Mouse (Mus musculus) granulocyte monocyte progenitor cell, adult 5-6 weeks (primary cell): ENCODE measurements around the gene Atf6b. TPM values are rescaled to one million over a fixed set of nuclear protein-coding genes. Genes with fewer than 3 reads are reported as not detected.

Experiments
- ATAC-seq: replicated peaks from 2 replicates; pipeline ENCODE4 v1.8.0; 2016; ENCODE audit warnings: mild to moderate bottlenecking, moderate TSS enrichment, inconsistent platforms; ENCODE audit not compliant: poor library complexity, severe bottlenecking
- total RNA-seq, 2 experiments: library from RNA; stranded (forward) in 1 of 2; stranded (reverse) in 1 of 2; fragments of 200-712, 200-1000 nt in 1 of 2; fragments of >200 nt in 1 of 2; fragmentation: Nextera tagmentation in 1 of 2; gene quantifications; 2 replicates each; pipeline ENCODE4 v1.2.3; 2014 to 2017

The Atf6b gene
- total RNA-seq, 2 experiments from 2014 or later = 38.3 to 44.6 TPM

DNA sequence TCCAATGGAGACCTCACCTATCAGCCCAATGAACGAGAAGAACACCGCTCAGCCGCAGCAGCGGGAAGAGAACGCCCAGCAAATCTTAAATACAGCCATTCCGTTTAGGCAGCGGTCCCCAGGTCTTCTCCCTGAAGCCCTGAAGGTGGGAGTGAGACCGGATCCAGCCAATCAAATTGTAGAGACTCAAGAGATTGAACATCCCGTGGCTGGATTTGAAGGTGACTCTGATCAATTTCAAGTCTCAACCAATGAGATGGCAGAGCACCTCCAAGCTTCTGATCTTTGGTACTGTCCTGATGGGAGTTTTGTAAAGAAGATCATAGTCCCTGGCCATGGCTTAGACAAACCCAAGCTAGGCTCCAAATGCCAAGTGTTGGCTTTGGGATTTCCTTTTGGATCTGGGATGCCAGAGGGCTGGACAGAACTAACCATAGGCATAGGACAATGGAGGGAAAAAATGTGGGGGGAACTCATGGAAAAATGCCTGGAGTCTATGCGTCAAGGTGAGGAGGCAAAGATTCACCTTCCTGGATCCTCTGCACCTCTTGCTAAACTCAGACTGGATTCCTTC lies 1.6 kb upstream of the Atf6b start:
- ATAC-seq = no peak

DNA sequence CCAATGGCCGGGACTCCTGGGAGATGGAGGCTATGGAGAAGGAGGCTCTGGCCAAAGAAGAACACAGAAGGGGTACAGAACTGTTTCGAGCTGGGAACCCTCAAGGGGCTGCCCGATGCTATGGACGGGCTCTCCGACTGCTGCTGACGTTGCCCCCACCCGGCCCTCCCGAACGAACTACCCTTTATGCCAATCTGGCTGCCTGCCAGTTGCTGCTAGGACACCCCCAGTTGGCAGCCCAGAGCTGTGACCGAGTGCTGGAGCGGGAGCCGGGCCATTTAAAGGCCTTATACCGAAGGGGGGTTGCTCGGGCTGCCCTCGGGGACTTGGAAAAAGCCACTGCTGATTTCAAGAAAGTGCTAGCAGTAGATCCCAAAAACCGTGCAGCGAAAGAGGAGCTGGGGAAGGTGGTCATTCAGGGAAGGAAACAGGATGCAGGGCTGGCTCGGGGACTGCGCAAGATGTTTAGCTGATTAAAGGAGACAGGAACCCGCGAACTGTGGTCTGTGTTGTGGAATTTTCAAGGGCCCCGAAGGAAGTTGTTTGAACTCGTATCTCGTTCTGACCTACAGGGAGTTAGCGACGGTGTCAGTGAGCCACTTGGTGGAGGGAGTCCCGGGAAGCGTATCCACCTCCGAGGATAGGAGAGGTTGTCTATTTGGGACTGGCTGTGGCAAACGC lies 975 bp upstream of the Atf6b start:
- ATAC-seq = 0 out of 2 replicates have a peak, but pooled peaks have one; percentile 6

DNA sequence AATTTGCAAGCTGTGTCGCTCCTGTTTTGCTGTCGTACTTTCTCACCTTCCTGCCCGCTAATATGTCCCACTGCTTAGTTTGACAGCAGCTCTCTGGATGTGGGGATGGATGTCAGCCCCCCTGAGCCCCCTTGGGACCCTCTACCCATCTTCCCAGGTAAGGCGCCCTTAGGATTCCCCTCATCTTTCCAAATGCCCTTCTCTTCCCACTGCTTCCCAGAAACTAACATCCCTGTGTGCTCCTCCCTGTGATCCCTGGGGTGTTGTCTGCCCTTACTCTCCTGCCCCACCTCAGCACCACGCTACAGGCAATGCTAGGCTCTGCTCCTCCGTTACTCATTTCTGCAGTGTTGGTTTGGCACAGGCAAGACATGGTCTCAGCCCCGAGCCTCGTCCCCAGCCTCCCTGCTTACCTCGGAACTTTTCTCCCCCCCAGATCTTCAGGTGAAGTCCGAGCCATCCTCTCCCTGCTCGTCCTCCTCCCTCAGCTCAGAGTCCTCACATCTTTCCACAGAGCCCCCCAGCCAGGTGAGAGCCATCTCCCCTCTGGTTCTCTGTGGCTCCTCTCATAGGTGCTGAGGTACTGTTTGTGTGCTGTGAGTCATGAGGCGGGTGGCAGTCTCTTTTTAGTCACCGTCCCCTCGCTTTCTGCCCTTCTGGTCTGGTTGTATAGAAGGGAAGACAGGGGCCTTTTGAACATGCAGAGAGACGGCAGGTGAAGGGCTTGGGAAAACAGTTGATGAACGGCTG lies 1.4 kb downstream of the Atf6b start:
- no peak for ATAC-seq

DNA sequence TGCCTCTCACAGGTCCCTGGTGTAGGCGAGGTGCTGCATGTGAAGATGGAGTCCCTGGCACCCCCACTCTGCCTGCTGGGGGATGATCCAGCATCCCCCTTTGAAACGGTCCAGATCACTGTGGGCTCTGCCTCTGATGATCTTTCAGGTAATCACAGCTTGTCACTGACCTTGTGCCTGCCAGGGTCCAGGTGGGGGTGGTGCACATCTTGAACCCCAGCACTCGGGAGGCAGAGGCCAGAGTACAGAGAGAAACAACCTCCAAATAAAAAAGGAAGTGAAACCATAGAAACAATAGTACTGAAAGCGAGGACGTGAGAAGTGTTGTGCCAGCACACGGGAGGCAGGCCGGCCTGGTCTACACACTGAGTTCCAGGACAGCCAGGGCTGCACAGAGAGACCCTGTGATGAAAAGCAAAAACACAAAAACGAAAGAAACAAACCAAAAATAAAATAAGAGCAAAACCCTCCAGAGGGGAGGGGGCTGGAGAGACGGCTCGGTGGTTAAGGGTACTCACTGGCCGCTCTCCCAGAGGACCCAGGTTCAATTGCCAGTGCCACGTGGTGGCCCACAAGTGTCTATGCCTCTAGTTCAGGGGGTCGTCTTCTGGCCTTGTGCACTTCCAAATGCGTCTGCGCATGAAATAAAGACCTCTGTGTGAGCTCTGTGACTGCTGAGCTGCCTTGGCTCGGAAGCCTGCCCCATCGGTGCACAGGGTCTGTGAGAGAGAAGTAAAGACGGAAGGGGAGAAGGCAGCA lies 2.3 kb downstream of the Atf6b start:
- no peak for ATAC-seq

DNA sequence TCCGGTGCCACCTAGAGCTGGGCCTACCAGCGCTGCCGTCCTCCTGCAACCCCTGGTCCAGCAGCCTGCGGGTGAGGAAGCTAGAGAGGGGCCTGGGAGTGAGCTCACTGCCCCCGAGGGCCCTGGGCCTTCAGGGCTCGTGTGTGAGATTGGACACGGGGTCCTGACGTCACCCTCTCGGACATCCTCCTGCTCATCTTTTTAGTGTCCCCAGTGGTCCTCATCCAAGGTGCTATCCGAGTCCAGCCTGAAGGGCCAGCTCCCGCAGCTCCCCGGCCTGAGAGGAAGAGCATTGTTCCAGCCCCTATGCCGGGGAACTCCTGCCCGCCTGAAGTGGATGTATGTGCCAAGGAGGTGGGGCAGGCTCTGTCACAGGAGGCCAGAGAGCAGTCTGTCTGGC lies 3.8 kb downstream of the Atf6b start:
- ATAC-seq = no peak

DNA sequence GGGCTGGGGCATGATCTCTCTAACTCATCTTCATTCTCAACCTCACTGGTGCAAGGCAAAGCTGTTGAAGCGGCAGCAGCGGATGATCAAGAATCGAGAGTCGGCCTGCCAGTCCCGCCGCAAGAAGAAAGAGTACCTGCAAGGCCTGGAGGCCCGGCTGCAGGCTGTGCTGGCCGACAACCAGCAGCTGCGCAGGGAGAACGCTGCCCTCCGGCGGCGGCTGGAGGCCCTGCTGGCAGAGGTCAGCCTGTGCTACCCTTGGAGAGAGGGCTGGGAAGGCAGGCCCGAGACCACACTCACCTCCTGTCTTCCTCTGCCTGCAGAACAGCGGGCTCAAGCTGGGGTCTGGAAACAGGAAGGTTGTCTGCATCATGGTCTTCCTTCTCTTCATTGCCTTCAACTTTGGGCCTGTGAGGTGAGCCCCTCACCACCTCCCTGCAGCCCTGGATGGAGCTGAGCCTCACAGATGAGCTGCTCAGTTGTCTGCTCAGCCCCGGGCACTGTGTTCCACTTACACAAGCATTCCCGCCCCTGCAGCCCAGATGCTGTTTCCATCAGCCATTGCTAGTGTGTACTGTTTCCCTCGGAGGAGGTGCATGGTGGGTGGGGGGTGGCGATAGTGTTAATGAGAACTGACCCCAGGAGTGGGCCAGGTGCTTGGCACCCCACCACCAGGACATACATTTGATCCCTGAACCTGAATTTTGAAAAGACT lies 4.7 kb downstream of the Atf6b start:
- ATAC-seq = no peak

DNA sequence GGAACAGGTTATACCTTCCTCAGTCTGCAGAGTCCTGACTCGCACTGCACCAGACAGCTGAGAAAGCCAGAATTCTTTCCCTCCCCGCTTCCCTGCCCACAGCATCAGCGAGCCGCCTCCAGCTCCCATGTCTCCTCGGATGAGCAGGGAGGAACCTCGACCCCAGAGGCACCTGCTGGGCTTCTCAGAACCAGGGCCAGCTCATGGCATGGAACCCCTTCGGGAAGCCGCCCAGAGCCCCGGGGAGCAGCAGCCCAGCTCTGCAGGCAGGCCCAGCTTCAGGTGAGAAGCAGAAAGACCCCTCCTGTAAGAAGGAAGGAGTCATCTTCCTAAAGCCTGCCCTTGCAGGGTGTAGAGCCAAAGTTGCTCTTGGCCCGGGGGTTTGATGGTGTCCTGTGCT lies 5.6 kb downstream of the Atf6b start:
- ATAC-seq = no peak

DNA sequence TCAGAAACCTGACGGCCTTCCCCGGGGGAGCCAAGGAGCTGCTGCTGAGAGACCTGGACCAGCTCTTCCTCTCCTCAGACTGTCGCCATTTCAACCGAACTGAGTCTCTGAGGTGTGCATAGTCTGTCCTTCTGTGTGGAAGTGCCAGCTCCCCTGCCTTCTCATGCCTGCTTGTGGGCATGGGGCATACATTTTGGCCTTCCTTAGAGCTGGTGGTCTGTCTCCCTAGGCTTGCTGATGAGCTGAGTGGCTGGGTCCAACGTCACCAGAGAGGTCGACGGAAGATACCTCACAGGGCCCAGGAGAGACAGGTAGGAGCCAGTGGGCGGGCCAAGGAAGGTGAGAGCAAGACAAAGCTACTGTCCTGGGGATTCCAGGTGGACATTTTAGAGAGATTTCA lies 6.0 kb downstream of the Atf6b start:
- no peak for ATAC-seq

DNA sequence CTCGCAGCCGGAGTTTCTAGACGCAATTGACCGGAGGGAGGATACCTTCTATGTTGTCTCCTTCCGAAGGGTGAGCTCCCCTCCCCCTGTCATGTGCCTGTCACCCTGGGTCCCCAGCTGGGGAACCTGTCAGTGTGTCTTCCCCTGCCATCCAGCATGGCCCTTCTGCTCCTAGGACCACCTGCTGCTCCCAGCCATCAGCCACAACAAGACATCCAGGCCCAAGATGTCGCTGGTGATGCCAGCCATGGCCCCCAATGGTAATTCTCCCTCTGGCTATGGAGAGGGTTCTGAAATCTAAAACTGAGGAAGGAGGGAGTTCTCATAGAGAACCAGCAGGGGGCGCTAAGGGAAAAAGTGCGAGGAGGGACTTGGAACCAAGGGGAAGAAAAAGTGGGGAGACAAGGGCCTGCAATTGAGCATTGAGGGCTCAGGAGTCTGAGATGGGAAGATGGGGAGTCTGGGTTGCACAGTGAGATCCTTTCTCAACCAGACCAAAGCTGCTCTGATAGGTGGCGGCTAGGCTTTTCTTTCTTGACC lies 6.9 kb downstream of the Atf6b start:
- no peak for ATAC-seq

DNA sequence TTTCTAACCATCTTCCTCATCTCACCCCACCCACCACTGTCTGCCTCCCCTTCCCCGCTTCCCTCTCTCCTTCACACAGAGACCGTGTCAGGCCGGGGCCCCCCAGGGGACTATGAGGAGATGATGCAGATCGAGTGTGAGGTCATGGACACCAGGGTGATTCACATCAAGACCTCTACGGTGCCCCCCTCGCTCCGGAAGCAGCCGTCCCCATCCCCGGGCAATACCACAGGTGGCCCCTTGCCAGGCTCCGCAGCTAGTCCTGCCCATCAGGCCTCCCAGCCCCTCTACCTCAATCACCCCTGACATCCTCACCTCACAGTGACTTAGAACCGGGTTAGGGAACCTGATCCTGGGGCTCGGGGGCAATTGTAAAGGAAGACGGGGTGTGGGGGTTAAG lies 7.4 kb downstream of the Atf6b start:
- no peak for ATAC-seq

DNA sequence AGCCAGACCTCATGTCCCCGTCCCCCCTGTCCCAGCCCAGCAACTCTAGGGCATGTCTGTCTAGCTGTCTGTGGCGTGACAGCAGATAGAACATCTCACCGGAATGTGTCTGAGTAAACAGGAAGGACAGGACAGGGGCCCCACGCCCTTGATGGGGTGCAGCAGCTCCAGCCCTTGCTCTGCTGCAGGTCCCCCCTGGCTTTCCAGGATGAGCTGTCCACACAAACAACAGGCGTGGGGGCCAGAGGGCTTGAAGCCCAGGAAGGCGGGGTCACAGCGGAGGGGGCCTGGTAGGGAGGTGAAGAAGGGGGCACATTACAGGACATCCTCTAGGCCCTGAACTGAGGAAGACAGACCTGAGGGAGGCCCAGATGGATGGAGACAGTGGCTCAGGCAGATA lies 8.2 kb downstream of the Atf6b start:
- no peak for ATAC-seq

DNA sequence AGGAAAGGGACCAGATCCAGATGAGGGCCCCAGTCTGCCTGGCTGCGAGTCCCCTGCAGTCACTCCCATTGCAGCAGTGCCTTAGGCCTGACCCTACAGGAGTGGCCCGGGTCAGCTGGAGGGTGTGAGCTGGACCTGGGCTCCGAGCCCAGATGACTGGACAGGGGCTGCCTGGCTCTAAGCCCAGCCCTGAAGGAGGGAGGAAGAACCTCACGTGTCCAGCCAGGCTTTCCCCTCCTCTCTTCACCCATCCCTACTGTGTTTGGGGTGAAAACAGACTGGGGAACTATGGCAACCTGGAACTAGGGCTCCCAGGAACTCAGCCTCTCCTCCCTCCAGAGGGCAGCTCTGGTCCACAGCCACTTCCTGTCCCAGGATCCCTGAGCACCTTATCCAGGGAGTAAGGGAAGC lies 8.6 kb downstream of the Atf6b start:
- no peak for ATAC-seq

DNA sequence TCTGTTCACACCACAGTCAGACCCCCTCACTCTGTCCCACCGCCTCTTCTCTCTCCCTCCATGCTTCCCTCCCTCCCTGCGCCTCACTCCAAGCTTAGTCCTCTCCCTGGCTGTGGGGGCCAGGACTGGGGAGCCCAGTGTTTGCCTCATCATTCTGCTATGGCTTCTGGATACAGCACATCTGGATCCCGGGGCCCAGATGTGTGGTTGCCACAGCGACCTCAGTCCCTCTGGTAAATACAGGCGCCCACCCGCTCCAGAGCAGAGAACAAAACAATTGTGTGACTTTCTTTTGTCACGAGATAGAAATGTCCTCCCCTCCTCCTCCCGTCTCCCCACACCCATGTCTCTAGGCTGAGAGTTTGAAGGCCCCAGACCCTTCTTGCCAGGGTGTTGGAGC lies 9.7 kb downstream of the Atf6b start:
- no peak for ATAC-seq

DNA sequence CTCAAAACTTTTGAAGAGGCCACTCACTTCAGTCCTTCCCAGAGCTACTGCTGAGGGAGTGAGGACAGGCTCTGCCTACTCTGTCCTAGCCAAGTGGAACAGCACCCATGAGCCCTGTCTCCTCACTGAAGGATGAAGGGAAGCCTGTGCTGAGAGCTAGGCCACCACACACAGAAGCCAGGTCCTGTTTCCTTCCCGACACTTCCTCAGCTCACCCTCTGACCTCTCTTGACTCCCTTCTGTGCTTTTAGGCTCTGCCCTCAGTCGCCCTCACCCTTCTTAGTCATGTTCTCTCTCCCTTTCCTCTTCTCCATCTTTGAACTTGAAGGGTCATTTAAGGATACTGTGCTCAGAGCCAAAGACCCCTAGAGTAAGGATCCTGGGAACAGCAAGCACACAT lies 10.3 kb downstream of the Atf6b start:
- ATAC-seq = no peak

DNA sequence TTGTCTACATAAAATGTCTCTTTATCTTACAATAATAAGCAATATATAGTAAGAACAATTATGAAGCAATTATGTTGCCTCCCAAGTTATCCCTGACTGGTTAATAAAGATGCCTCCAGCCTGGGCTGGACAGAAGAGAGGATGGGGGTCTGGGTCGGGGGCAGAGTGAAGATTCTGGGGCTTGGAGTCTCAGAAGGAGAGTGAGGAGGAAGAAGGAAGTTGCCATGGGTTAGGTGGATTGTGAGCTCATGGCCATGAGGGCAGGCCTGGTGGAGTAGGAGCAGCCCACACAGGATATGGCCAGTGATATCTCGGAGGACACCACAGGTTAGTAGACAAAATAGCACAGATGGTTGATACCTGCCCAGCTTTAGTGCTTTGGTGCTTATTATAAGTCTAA lies 11.2 kb downstream of the Atf6b start:
- ATAC-seq = no peak

DNA sequence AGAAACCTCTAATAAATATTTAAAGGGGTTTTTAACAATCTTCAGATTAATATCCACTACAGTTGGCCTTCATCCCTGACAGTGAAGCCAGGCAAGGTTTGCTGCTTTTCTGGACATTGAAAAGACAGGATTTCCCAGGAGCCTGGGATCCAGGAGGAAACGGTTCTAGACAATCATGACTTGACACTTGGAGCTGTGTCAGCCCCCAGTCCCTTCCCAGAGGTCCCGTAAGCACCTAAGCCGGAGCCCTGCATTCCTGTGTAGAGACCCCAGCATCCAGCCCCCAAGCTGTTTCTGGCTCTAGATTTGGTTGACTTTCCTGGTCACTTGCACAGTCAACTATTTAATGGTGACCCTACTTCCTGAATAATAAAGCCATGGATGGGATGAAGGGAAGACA lies 11.6 kb downstream of the Atf6b start:
- no peak for ATAC-seq

DNA sequence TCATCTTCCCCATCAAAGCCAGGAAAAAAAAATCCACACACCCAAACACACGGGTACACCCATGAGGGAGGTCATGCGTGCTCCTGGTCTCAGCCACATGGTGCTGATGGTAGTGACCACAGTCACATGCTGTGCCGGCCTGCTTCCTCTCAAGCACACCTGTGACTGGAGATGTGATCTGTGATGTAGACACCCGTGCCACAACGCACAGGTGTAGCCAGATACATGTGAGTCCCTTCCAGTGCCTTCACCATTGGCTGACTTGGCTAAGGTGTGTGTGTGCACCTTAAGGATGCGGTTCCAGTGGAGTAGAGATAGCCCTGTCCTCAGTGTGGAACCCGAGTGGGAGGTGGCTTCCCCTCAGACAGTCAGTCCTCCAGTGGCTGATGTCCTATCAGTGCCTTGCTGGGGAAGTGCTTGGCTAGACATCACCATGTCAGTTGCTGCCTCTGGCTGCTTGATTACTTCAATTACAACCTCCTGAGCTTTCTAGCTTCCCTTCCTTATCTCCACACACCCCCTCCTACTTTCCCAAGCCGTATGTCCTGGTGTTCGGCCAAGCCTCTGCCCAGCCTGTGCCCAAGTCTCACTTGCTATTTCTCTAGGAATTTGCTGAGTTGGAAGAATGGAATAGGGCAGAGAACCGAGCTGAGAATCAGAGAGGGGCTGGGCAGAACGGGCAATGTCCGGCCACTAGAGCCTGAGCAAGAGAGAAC lies 12.4 kb downstream of the Atf6b start:
- ATAC-seq = no peak

DNA sequence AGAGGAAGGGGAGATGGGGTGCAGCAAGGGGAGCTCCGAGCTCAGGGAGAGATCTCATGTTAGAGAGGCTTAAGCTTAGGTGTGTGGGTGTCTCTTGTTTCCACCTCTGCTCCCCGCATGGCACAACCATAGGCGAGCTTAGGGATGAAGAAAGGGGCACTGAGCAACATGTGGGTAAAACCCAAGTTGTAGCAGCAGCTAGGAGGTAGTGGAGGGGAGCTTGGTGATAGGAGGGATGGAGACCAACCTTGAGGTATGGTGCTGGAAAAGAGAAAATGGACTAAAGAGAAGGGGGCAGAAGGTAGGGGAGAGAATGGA lies 12.9 kb downstream of the Atf6b start:
- no peak for ATAC-seq

DNA sequence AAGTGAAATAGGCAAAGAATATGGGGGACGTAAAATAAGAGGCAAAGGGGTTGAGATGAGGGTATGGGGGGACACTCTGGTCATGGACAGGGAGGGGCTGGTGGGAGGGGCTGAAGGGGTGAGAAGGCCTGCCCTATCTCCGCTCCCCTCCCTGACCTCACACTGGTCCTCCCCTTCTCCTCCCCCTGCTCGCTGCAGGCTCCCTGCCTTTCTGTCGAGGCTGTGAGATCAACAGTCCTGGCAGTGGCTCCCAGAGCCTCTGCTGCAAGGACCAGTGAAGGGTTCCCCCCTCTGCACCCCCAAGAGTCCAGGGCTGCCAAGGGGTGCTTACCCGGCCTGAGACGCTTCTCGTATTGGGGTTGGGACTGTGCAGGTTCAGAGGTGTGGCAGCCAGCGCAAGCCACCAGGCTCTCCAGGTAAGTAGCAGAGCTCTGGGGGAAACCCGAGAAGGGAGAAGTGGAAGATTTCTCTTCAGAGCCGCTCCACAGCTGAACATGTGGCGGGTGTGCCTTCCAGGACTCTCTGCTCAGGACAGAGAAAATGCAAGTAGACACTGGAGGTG lies 13.4 kb downstream of the Atf6b start:
- no peak for ATAC-seq
